8 mouse cellular contexts compared by ENCODE assay signal in the genomic region with DNA sequence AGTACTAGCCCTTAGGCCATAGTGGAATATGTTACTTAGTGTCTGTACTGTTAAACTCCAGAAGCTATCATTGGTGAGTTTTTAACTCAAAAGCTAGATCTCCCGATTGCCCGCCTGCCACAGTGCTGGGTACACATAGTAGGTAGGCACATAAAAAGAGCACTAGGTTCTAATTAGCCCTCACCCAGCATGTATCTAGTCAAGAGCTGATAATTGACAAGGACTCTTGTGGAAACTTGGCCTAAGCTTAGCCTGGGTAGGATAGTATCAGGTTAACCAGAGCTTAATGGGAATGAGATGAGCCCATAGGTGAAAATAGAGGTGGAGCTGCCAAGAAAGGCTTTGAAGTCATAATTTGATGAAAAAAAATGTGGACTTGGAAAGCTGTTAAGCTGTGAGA. TPM values are rescaled to one million over a fixed set of nuclear protein-coding genes. Genes with fewer than 3 reads are reported as not detected.
DNase-seq lines count a peak whose midpoint lies in the region; ATAC-seq and TF ChIP-seq lines count a peak whose summit lies in the region.

No protein-coding gene starts in this region.

- no peaks in the 10 kb centered on the region for H3K27me3 ChIP-seq in limb, embryonic 15.5 days
- H3K27me3 ChIP-seq in stomach, postnatal 0 days (ENCODE audit: control insufficient read depth, insufficient read depth, low read length): no peaks in the 10 kb centered on the region

- H3K9me3 ChIP-seq in limb, embryonic 15.5 days: no peaks in the 10 kb centered on the region
- no peaks in the 10 kb centered on the region for H3K9me3 ChIP-seq in stomach, postnatal 0 days (ENCODE audit: control insufficient read depth, low read length)

- 35% methylated on average over 2 of the region's 2 CpGs for WGBS in limb, embryonic 15.5 days
- WGBS in stomach, postnatal 0 days: 15% methylated on average over 2 of the region's 2 CpGs

- H3K4me2 ChIP-seq in limb, embryonic 15.5 days: peak overlapping the region; percentile 83
- peak overlapping the region; percentile 74 for H3K4me2 ChIP-seq in stomach, postnatal 0 days (replicated peaks; ENCODE audit: low read depth)

- H3K27ac ChIP-seq in limb, embryonic 15.5 days: peak overlapping the region; percentile 98; the same call in 1 of the 2 replicates
- H3K27ac ChIP-seq in stomach, postnatal 0 days (replicated peaks): peak overlapping the region; percentile 99

- TF ChIP-seq EP300 in stomach, postnatal 0 days (optimal IDR thresholded peaks at IDR 0.05): no peak

- H3K4me3 ChIP-seq in limb, embryonic 15.5 days: peak overlapping the region; percentile 88
- H3K4me3 ChIP-seq in stomach, postnatal 0 days (ENCODE audit: low read depth, low read length): peak overlapping the region; percentile 79

- no peak for TF ChIP-seq CTCF in stomach, postnatal 0 days (IDR thresholded peaks at IDR 0.05; ENCODE audit: low read depth)

- no peak for ATAC-seq in limb, embryonic 15.5 days (ENCODE audit: insufficient number of reproducible peaks, low FRiP score, low TSS enrichment, low read depth)
- no peak for ATAC-seq in stomach, postnatal 0 days (ENCODE audit: low FRiP score, low TSS enrichment)

- H3K36me3 ChIP-seq in limb, embryonic 15.5 days: peaks cover 34% of the 10 kb centered on the region
- peaks cover 18% of the 10 kb centered on the region for H3K36me3 ChIP-seq in stomach, postnatal 0 days (ENCODE audit: control insufficient read depth, insufficient read depth, low read length)

- peak overlapping the region; percentile 91; the same call in 1 of the 2 replicates for H3K9ac ChIP-seq in limb, embryonic 15.5 days
- H3K9ac ChIP-seq in stomach, postnatal 0 days (ENCODE audit: low read length): peak overlapping the region; percentile 93

- peak; percentile 27 for DNase-seq in cerebellum, adult 9-11 months
- no peak for DNase-seq in cerebellum, postnatal 14 days
- peak; percentile 18 for DNase-seq in retina, postnatal 1 day
- no peak for DNase-seq in retina, embryonic 14.5 days (ENCODE audit: low spot score)
- no peak for DNase-seq in stomach, postnatal 0 days (ENCODE audit: low spot score)
- DNase-seq in urinary bladder, adult 18-20 months (ENCODE audit: low spot score in 2 of 2): no peak
- no peak for DNase-seq in embryo, embryonic 10.5 days (ENCODE audit: low spot score)

- peaks cover 26% of the 10 kb centered on the region for H3K4me1 ChIP-seq in limb, embryonic 15.5 days
- H3K4me1 ChIP-seq in stomach, postnatal 0 days (replicated peaks; ENCODE audit: control insufficient read depth, insufficient read depth): peaks cover 4% of the 10 kb centered on the region; the same call in 1 of the 2 replicates

RNA-seq across cellular contexts. Expression of gene Ppia, which starts 1.8 kb away (rescaled TPM):
- 4,193 and 4,412 TPM in 2 replicates for polyA plus RNA-seq in limb, embryonic 15.5 days (2015; fragmentation: Nextera tagmentation; extraction: Ambion mirVana)
- 4,199 and 4,786 TPM in 2 replicates for polyA plus RNA-seq in stomach, postnatal 0 days (2015; fragmentation: Nextera tagmentation; extraction: Ambion mirVana)

RNA-seq across cellular contexts. Expression of gene H2afv, which starts 27.2 kb away (rescaled TPM):
- 402 and 435 TPM in 2 replicates for polyA plus RNA-seq in limb, embryonic 15.5 days (2015; fragmentation: Nextera tagmentation; extraction: Ambion mirVana)
- 187 and 198 TPM in 2 replicates for polyA plus RNA-seq in stomach, postnatal 0 days (2015; fragmentation: Nextera tagmentation; extraction: Ambion mirVana)

RNA-seq across cellular contexts. Expression of gene Zmiz2, which starts 28.2 kb away (rescaled TPM):
- polyA plus RNA-seq in limb, embryonic 15.5 days (2015; fragmentation: Nextera tagmentation; extraction: Ambion mirVana): 10.0 TPM in 2 replicates
- 7.1 and 8.7 TPM in 2 replicates for polyA plus RNA-seq in stomach, postnatal 0 days (2015; fragmentation: Nextera tagmentation; extraction: Ambion mirVana)

RNA-seq across cellular contexts. Expression of gene Purb, which starts 58.6 kb away (rescaled TPM):
- polyA plus RNA-seq in limb, embryonic 15.5 days (2015; fragmentation: Nextera tagmentation; extraction: Ambion mirVana): 29.2 and 29.9 TPM in 2 replicates
- polyA plus RNA-seq in stomach, postnatal 0 days (2015; fragmentation: Nextera tagmentation; extraction: Ambion mirVana): 17.5 and 19.6 TPM in 2 replicates

Comparison
In these comparisons a context has a peak if more than half of its experiments do, and no peak if none do; other contexts are left out.
1. DNase-seq: peak in cerebellum, adult 9-11 months (single experiment) and retina, postnatal 1 day (single experiment); none in cerebellum, postnatal 14 days (0 of 2), retina, embryonic 14.5 days (single experiment), stomach, postnatal 0 days (single experiment), urinary bladder, adult 18-20 months (0 of 2) and embryo, embryonic 10.5 days (single experiment).